ENCODE assay signal across 9 mouse cellular contexts in the genomic region with DNA sequence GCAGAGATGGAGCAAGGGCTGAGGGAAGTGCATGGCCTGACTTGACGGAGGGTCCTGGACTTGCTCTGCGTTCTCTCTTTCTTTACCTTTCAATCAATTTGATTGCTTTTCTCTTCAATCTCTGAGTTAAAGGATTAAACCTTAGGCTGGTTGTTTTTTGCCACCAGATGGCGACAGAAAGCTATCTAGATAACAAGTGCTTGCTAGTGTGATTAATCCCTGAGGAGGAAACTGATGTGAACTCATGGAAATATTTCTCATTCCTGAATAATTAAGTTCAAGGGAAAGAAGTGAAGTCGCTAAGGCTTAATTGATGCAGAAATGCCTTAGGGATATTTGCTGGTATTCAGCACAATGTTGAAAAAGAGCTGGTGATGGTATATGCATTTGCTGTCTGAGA. TPM values are rescaled to one million over a fixed set of nuclear protein-coding genes. Genes with fewer than 3 reads are reported as not detected.
DNase-seq lines count a peak whose midpoint lies in the region; ATAC-seq and TF ChIP-seq lines count a peak whose summit lies in the region.
"Had no signal": no experiment of that assay in that cellular context is flagged by ENCODE, and none has a peak within 500 bp of the region (broad histone marks: within the 10 kb centered on the region; RNA-seq: fewer than 3 reads in every experiment).

No protein-coding gene starts in this region.

- no peak for ATAC-seq in cerebellum, adult (ENCODE audit: insufficient number of reproducible peaks, low FRiP score, low TSS enrichment)
- no peak for ATAC-seq in kidney, postnatal 0 days (replicated peaks; ENCODE audit: low FRiP score, low read depth)
- no peak for ATAC-seq in liver, postnatal 0 days

- 2% methylated on average over 4 of the region's 4 CpGs for WGBS in kidney, postnatal 0 days
- 11% methylated on average over 4 of the region's 4 CpGs for WGBS in liver, postnatal 0 days (ENCODE audit: insufficient replicate concordance)

- H3K27me3 ChIP-seq in kidney, postnatal 0 days (ENCODE audit: insufficient read depth, low read length): no peaks in the 10 kb centered on the region
- H3K27me3 ChIP-seq in liver, postnatal 0 days (ENCODE audit: insufficient read depth, low read length): no peaks in the 10 kb centered on the region
- H3K27me3 ChIP-seq in splenic B cell, adult 2 months (ENCODE audit: control insufficient read depth, insufficient read depth, low read length, poor library complexity, severe bottlenecking): no peaks in the 10 kb centered on the region
- H3K27me3 ChIP-seq: neural tube, embryonic 12.5 days had no signal

- no peak overlapping the region for H3K4me2 ChIP-seq in kidney, postnatal 0 days (ENCODE audit: low read length)
- no peak overlapping the region for H3K4me2 ChIP-seq in liver, postnatal 0 days (ENCODE audit: low read depth, low read length)
- H3K4me2 ChIP-seq: neural tube, embryonic 12.5 days had no signal

- DNase-seq in cerebellum, adult 18-20 months: peak; percentile 54 to 55
- peak; percentile 71 for DNase-seq in urinary bladder, postnatal 14 days (ENCODE audit: low spot score)
- DNase-seq in urinary bladder, postnatal 10 days (ENCODE audit: low spot score): no peak
- DNase-seq in embryo, embryonic 11 days: peak; percentile 81
- peak; percentile 80 for DNase-seq in kidney, postnatal 0 days (ENCODE audit: low spot score)
- peak; percentile 28 for DNase-seq in liver, postnatal 0 days
- peak; percentile 69 for DNase-seq in splenic B cell, adult 2 months (ENCODE audit: low read depth, low spot score)

- peak; percentile 86 for TF ChIP-seq CTCF in kidney, postnatal 0 days (IDR thresholded peaks at IDR 0.05; ENCODE audit: low read depth)
- TF ChIP-seq CTCF in liver, postnatal 0 days (IDR thresholded peaks at IDR 0.05; ENCODE audit: low read depth): peak; percentile 69

- H3K4me3 ChIP-seq in kidney, postnatal 0 days (replicated peaks; ENCODE audit: low read depth, low read length): no peak overlapping the region
- no peak overlapping the region for H3K4me3 ChIP-seq in liver, postnatal 0 days (ENCODE audit: low read depth, low read length)
- H3K4me3 ChIP-seq: neural tube, embryonic 12.5 days had no signal

- no peak for TF ChIP-seq EP300 in liver, postnatal 0 days (IDR thresholded peaks at IDR 0.05; ENCODE audit: low read depth)

- no peak overlapping the region for H3K9ac ChIP-seq in kidney, postnatal 0 days (ENCODE audit: low read depth, low read length)
- H3K9ac ChIP-seq in liver, postnatal 0 days (replicated peaks): no peak overlapping the region
- H3K9ac ChIP-seq: neural tube, embryonic 12.5 days had no signal

- peaks cover 3% of the 10 kb centered on the region; the same call in 1 of the 2 replicates for H3K4me1 ChIP-seq in kidney, postnatal 0 days (replicated peaks; ENCODE audit: insufficient read depth, low read length)
- no peaks in the 10 kb centered on the region for H3K4me1 ChIP-seq in liver, postnatal 0 days (ENCODE audit: insufficient read depth)
- H3K4me1 ChIP-seq: neural tube, embryonic 12.5 days had no signal

- no peaks in the 10 kb centered on the region for H3K36me3 ChIP-seq in kidney, postnatal 0 days (ENCODE audit: insufficient read depth, low read length)
- no peaks in the 10 kb centered on the region for H3K36me3 ChIP-seq in liver, postnatal 0 days (replicated peaks; ENCODE audit: insufficient read depth, low read length)
- H3K36me3 ChIP-seq in splenic B cell, adult 2 months (ENCODE audit: control insufficient read depth, insufficient read depth, low read length, poor library complexity, severe bottlenecking): no peaks in the 10 kb centered on the region
- H3K36me3 ChIP-seq: neural tube, embryonic 12.5 days had no signal

- H3K27ac ChIP-seq in kidney, postnatal 0 days: no peak overlapping the region
- H3K27ac ChIP-seq in liver, postnatal 0 days (ENCODE audit: low read depth): no peak overlapping the region
- H3K27ac ChIP-seq: neural tube, embryonic 12.5 days had no signal

- H3K9me3 ChIP-seq in kidney, postnatal 0 days (replicated peaks; ENCODE audit: low read length): no peaks in the 10 kb centered on the region
- H3K9me3 ChIP-seq in liver, postnatal 0 days (ENCODE audit: low read length): no peaks in the 10 kb centered on the region
- H3K9me3 ChIP-seq: neural tube, embryonic 12.5 days had no signal

RNA-seq across cellular contexts. Expression of gene Cyp2r1, which starts 17.7 kb away (rescaled TPM):
- polyA plus RNA-seq in kidney, postnatal 0 days (2015; fragmentation: Nextera tagmentation; extraction: Ambion mirVana): 1.7 and 2.5 TPM in 2 replicates
- 4.3 and 4.5 TPM in 2 replicates for polyA plus RNA-seq in liver, postnatal 0 days (2015; fragmentation: Nextera tagmentation; extraction: Ambion mirVana)

RNA-seq across cellular contexts. Expression of gene Calca, which starts 55.7 kb away (rescaled TPM):
- polyA plus RNA-seq in kidney, postnatal 0 days (2015; fragmentation: Nextera tagmentation; extraction: Ambion mirVana): 1.7 and 2.4 TPM in 2 replicates
- 0.15 TPM in 1 of 2 replicates, not detected in the other for polyA plus RNA-seq in liver, postnatal 0 days (2015; fragmentation: Nextera tagmentation; extraction: Ambion mirVana)
